Mouse (Mus musculus) liver, embryonic 18 days (tissue): ENCODE data around the gene Adgrd1. TPM values are rescaled to one million over a fixed set of nuclear protein-coding genes. Genes with fewer than 3 reads are reported as not detected.

Source experiments
- polyA plus RNA-seq: library from polyadenylated mRNA; depleted of rRNA; stranded (reverse); fragments of >200 nt; gene quantifications from 2 replicates; pipeline ENCODE4 v1.2.3, GENCODE M21; 2012; rRNA removed

Gene Adgrd1
- polyA plus RNA-seq: 0.36 and 0.37 TPM in 2 replicates

GRCm38 (mm10) chr5:129096511-129096910 lies at the start of gene Adgrd1:
Adgrd1 (plus strand) TSS chr5:129096750.

Other genes starting within 250 kb of the Adgrd1 start
- 0.01 TPM in 1 of 2 replicates, not detected in the other for gene Rimbp2, start 143.3 kb upstream of the Adgrd1 start, polyA plus RNA-seq
- 35.5 and 38.9 TPM in 2 replicates for gene Stx2, start 88.2 kb upstream of the Adgrd1 start, polyA plus RNA-seq
- 117 and 121 TPM in 2 replicates for gene Ran, start 76.7 kb upstream of the Adgrd1 start, polyA plus RNA-seq